Mouse (Mus musculus) limb, embryonic 15.5 days (tissue): ENCODE results near the gene Rbl1. TPM values are rescaled to one million over a fixed set of nuclear protein-coding genes. Genes with fewer than 3 reads are reported as not detected.
"Not testable (repeated sequence)": the region's sequence is repeated elsewhere in the genome, so short reads cannot be mapped to it uniquely, and the experiment has no call there.

Experiments
- ATAC-seq: fragments of 200-750 bp; cut with Nextera tagmentation; 2 replicates; pipeline ENCODE4 v1.8.0; 2017; ENCODE audit warnings: low read depth, moderate TSS enrichment; ENCODE audit not compliant: insufficient number of reproducible peaks, low FRiP score, low TSS enrichment
- H3K27ac ChIP-seq: fragments of 300-500 bp; sonication (generic); 2 replicates; pipeline ENCODE4 v1.5.1; 2015; ENCODE audit warnings: moderate library complexity, mild to moderate bottlenecking, inconsistent platforms
- H3K27me3 ChIP-seq: fragments of 300-500 bp; sonication (generic); 2 replicates; pipeline ENCODE4 v1.6.1; 2015; ENCODE audit warnings: inconsistent platforms
- H3K36me3 ChIP-seq: fragments of 300-500 bp; sonication (generic); 2 replicates; pipeline ENCODE4 v1.6.1; 2015; ENCODE audit warnings: inconsistent platforms
- H3K4me1 ChIP-seq: fragments of 300-500 bp; sonication (generic); 2 replicates; pipeline ENCODE4 v1.6.1; 2015; ENCODE audit warnings: inconsistent platforms
- H3K4me2 ChIP-seq: fragments of 300-500 bp; sonication (generic); 2 replicates; pipeline ENCODE4 v1.6.1; 2015; ENCODE audit warnings: mild to moderate bottlenecking, inconsistent platforms
- H3K4me3 ChIP-seq: fragments of 300-500 bp; sonication (generic); 2 replicates; pipeline ENCODE4 v1.5.1; 2015; ENCODE audit warnings: mild to moderate bottlenecking, inconsistent platforms
- H3K9ac ChIP-seq: fragments of 300-500 bp; sonication (generic); 2 replicates; pipeline ENCODE4 v1.6.1; 2015; ENCODE audit warnings: inconsistent platforms
- H3K9me3 ChIP-seq: fragments of 300-500 bp; sonication (generic); 2 replicates; pipeline ENCODE4 v1.6.1; 2016; ENCODE audit warnings: inconsistent platforms
- WGBS: fragments of 180-500 bp; shearing (Covaris S2); methylation state at CpG from one replicate; pipeline ENCODE4 v1.1.7; 2015; 5-methylcytosine and 5-hydroxymethylcytosine counted together
- polyA plus RNA-seq: library from polyadenylated mRNA; unstranded; fragments of >200 nt; fragmentation: Nextera tagmentation; extraction: Ambion mirVana; gene quantifications from 2 replicates; pipeline ENCODE4 v1.2.1, GENCODE M21; 2015

The Rbl1 gene
- polyA plus RNA-seq, 1 experiment from 2014 or later: 18.0 TPM

- Histone ChIP-seq H3K27me3 (no peaks in the 10 kb centered on the region), H3K4me3 (no peak overlapping the region), H3K4me2 (no peak overlapping the region), H3K9me3 (no peaks in the 10 kb centered on the region), H3K36me3 (peaks cover 51% of the 10 kb centered on the region), H3K9ac (no peak overlapping the region), H3K4me1 (no peaks in the 10 kb centered on the region), H3K27ac (no peak overlapping the region)
- no peak for ATAC-seq
- WGBS: 56% methylated on average over 5 of the region's 5 CpGs
Measured at GRCm38 (mm10) chr2:157170166-157170565, 34.2 kb downstream of the Rbl1 start.

DNA sequence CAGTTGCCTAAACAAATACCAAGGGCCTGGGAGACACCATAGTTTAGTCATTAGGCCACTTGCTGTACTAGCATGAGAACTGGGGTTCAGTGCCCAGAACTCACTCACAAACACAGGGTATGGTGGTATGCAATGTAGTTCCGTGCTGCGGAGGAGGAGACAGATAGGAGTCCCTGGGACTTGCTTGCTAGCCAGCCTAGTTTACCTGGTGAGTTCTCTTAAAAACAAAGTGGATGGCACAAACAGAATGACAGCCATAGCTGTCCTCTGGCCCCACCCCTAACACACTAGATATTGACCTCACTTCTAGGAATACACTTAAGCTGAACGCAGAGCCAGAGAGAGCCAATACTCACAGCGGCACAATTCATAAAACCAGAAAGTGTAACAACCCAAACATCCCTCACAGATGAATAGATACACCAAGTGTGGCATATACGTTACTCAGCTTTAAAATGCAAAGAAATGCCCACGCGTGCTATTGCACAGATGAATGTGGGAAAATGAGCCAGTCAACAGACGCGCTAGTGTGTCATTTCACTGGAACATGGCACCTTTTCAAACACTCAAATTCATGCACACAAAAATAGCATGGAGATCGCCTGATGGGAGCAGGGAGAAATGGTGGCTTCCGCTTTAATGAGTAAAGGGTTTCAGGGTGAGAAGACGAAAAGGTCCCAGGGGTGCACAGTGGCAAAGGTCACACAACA lies 37.8 kb downstream of the Rbl1 start:
- Histone ChIP-seq H3K27me3 (no peaks in the 10 kb centered on the region), H3K4me3 (no peak overlapping the region), H3K4me2 (no peak overlapping the region), H3K36me3 (peaks cover 45% of the 10 kb centered on the region), H3K9ac (no peak overlapping the region), H3K4me1 (no peaks in the 10 kb centered on the region), H3K9me3 (no peaks in the 10 kb centered on the region), H3K27ac (no peak overlapping the region)
- no peak for ATAC-seq
- whole genome bisulfite sequencing: 93% methylated on average over 12 of the region's 12 CpGs

DNA sequence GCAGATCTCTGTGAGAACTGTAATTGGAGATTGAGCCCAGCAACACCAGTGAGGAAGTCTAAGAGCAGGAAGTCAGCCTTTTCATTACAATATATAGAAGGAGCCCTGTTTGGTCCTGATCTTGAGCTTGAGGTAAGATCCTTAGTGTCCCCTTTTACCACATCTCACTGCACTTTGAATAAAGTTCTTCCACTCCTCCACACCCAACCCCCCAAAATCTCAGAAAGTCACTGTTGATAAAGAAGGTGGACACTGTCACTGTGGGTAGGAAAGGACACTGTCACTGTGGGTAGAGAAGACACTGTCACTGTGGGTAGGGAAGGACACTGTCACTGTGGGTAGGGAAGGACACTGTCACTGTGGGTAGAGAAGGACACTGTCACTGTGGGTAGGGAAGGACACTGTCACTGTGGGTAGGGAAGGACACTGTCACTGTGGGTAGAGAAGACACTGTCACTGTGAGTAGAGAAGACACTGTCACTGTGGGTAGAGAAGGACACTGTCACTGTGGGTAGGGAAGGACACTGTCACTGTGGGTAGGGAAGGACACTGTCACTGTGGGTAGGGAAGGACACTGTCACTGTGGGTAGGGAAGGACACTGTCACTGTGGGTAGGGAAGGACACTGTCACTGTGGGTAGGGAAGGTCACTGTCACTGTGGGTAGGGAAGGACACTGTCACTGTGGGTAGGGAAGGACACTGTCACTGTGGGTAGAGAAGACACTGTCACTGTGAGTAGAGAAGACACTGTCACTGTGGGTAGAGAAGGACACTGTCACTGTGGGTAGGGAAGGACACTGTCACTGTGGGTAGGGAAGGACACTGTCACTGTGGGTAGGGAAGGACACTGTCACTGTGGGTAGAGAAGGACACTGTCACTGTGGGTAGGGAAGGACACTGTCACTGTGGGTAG lies 38.8 kb downstream of the Rbl1 start:
- ATAC-seq, H3K27me3 ChIP-seq, H3K4me1 ChIP-seq, H3K4me2 ChIP-seq, H3K9ac ChIP-seq, H3K4me3 ChIP-seq, H3K27ac ChIP-seq, H3K9me3 ChIP-seq: not testable (repeated sequence)
- H3K36me3 ChIP-seq: peaks cover 50% of the 10 kb centered on the region

DNA sequence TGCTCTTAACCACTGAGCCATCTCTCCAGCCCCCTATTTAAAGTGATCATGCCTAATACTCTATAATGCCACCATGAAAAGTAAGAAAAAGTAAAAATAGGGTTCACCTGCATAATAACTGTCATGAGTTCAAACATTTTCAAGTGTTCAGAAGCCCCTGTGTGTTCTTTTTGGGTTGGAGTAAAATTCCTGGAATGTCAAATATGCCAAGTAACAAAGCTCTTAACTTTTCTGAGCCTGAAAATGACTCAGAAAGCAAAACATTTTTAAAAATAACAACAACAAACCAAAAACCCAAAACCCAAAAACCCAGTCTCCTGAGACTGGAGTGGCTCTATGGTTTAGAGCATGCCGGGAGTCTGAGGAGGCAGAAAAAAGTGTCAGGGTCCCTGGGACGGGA lies 40.2 kb downstream of the Rbl1 start:
- 84% methylated on average over 2 of the region's 2 CpGs for WGBS
- no peaks in the 10 kb centered on the region for H3K4me1 ChIP-seq
- no peaks in the 10 kb centered on the region for H3K27me3 ChIP-seq
- H3K4me2 ChIP-seq: no peak overlapping the region
- H3K27ac ChIP-seq: no peak overlapping the region
- H3K9ac ChIP-seq: no peak overlapping the region
- no peaks in the 10 kb centered on the region for H3K9me3 ChIP-seq
- peaks cover 55% of the 10 kb centered on the region for H3K36me3 ChIP-seq
- H3K4me3 ChIP-seq: no peak overlapping the region
- ATAC-seq: no peak

DNA sequence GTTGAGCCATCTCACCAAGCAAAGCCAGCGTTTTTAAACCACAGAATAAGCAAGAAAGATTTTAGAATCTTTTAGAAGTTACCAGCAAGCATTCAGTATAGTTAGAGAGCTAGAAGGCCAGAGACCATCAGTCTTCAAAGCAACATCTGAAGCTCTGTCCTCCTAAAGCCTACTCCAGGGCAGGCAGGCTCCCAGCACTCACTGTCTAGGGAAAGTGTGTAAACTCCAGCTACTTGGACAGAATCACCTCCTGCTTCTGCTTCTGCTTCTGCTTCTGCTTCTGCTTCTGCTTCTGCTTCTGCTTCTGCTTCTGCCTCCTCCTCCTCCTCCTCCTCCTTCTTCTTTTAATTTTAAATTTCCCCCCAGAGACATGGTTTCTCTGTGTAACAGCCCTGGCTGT lies 48.3 kb downstream of the Rbl1 start:
- Histone ChIP-seq H3K4me3 (no peak overlapping the region), H3K9me3 (no peaks in the 10 kb centered on the region), H3K36me3 (peaks cover 66% of the 10 kb centered on the region), H3K9ac (no peak overlapping the region), H3K27me3 (no peaks in the 10 kb centered on the region), H3K27ac (no peak overlapping the region), H3K4me1 (no peaks in the 10 kb centered on the region), H3K4me2 (no peak overlapping the region)
- 91% methylated on average over 1 of the region's 1 CpGs for WGBS
- ATAC-seq: no peak

- Histone ChIP-seq H3K4me2 (no peak overlapping the region), H3K9me3 (no peaks in the 10 kb centered on the region), H3K36me3 (peaks cover 64% of the 10 kb centered on the region), H3K9ac (no peak overlapping the region), H3K4me1 (no peaks in the 10 kb centered on the region), H3K4me3 (no peak overlapping the region), H3K27me3 (no peaks in the 10 kb centered on the region), H3K27ac (no peak overlapping the region)
- 76% methylated on average over 2 of the region's 2 CpGs for WGBS
- no peak for ATAC-seq
Measured at GRCm38 (mm10) chr2:157153235-157153634, 51.1 kb downstream of the Rbl1 start.

DNA sequence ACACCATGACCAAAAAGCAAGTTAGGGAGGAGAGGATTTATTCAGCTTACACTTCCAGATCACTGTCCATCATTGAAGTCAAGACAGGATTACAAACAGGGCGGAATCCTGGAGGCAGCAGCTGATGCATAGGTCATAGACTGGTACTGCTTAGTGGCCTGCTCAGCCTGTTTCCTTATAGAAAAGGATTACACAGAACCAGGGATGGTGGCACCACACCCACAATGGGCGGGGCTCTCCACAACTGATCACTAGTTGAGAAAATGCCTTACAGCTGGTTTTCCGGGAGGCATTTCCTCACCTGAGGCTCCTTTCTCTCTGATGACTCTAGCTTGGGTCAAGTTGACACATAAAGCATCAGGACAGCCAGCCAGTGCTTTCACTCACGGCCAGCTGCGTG lies 55.9 kb downstream of the Rbl1 start:
- no peaks in the 10 kb centered on the region for H3K4me1 ChIP-seq
- 84% methylated on average over 5 of the region's 5 CpGs for WGBS
- no peak for ATAC-seq
- peaks cover 57% of the 10 kb centered on the region for H3K36me3 ChIP-seq
- no peak overlapping the region for H3K4me2 ChIP-seq
- no peak overlapping the region for H3K4me3 ChIP-seq
- no peaks in the 10 kb centered on the region for H3K9me3 ChIP-seq
- no peak overlapping the region for H3K9ac ChIP-seq
- no peaks in the 10 kb centered on the region for H3K27me3 ChIP-seq
- H3K27ac ChIP-seq: no peak overlapping the region

GRCm38 (mm10) chr2:157147397-157148020 lies 56.8 kb downstream of the Rbl1 start:
- H3K36me3 ChIP-seq: peaks cover 56% of the 10 kb centered on the region
- 85% methylated on average over 9 of the region's 9 CpGs for WGBS

DNA sequence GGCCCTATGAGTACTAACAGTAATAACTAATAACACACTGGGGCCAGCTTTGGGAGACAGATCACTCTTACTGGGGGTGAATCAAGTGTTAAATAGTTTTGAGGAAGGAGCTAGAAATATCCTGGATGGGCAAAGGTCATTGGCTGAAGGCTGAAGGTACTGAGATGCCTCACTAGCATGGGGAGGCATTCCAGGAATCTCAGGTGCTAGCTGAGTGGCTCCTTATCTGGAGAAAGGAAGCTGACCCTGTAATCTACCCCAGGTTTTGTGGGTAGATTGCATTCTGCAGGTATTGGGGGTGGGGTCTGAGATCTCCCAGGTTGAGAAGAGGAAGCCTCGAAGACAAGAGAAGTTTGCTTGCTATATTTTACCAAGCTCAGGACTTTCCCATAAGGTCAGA lies 59.2 kb downstream of the Rbl1 start:
- Histone ChIP-seq H3K4me1 (no peaks in the 10 kb centered on the region), H3K27ac (no peak overlapping the region), H3K27me3 (no peaks in the 10 kb centered on the region), H3K4me3 (no peak overlapping the region), H3K9me3 (no peaks in the 10 kb centered on the region), H3K4me2 (no peak overlapping the region), H3K9ac (no peak overlapping the region), H3K36me3 (peaks cover 38% of the 10 kb centered on the region)
- ATAC-seq: no peak
- WGBS: 69% methylated on average over 1 of the region's 1 CpGs

More at GRCm38 (mm10) chr2:157147397-157148020, 56.8 kb downstream of the Rbl1 start:
- no peaks in the 10 kb centered on the region for H3K9me3 ChIP-seq
- no peak overlapping the region for H3K27ac ChIP-seq
- no peak for ATAC-seq
- H3K4me1 ChIP-seq: no peaks in the 10 kb centered on the region
- no peak overlapping the region for H3K9ac ChIP-seq
- no peak overlapping the region for H3K4me3 ChIP-seq
- no peak overlapping the region for H3K4me2 ChIP-seq
- H3K27me3 ChIP-seq: no peaks in the 10 kb centered on the region

DNA sequence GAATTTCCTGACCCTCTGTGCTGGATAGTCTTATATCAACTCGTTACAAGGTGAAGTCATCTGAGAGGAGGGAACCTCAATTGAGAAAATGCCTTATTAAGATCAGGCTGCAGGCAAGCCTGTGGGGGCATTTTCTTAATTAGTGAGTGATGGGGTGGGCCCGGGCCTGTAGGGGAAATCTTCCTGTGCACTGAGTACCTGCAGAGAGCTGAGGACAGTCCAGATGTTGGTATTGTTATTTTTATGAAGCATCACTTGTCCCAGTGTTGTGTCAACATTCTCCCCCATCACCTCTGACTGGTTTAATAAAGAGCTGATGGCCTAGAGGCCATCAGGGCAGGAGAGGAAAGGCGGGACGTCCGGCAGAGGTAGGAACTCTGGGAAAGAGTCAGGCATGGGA lies 60.2 kb downstream of the Rbl1 start:
- ATAC-seq: no peak
- Histone ChIP-seq H3K4me1 (no peaks in the 10 kb centered on the region), H3K4me3 (no peak overlapping the region), H3K27me3 (no peaks in the 10 kb centered on the region), H3K4me2 (no peak overlapping the region), H3K27ac (no peak overlapping the region), H3K36me3 (peaks cover 27% of the 10 kb centered on the region), H3K9ac (no peak overlapping the region), H3K9me3 (no peaks in the 10 kb centered on the region)
- WGBS: 69% methylated on average over 5 of the region's 5 CpGs

- peaks cover 12% of the 10 kb centered on the region; the same call in 1 of the 2 replicates for H3K36me3 ChIP-seq
- 77% methylated on average over 4 of the region's 4 CpGs for WGBS
- ATAC-seq: no peak
- no peaks in the 10 kb centered on the region for H3K27me3 ChIP-seq
- no peak overlapping the region for H3K4me2 ChIP-seq
- H3K27ac ChIP-seq: no peak overlapping the region
- H3K9ac ChIP-seq: no peak overlapping the region
- H3K4me1 ChIP-seq: no peaks in the 10 kb centered on the region
- no peaks in the 10 kb centered on the region for H3K9me3 ChIP-seq
- H3K4me3 ChIP-seq: no peak overlapping the region
Measured at GRCm38 (mm10) chr2:157141962-157142361, 62.4 kb downstream of the Rbl1 start.

GRCm38 (mm10) chr2:157139251-157139802 lies 65.0 kb downstream of the Rbl1 start:
- no peaks in the 10 kb centered on the region for H3K9me3 ChIP-seq
- no peak overlapping the region for H3K4me3 ChIP-seq
- no peak for ATAC-seq
- H3K4me1 ChIP-seq: peaks cover 3% of the 10 kb centered on the region; the same call in 1 of the 2 replicates
- WGBS: 84% methylated on average over 5 of the region's 5 CpGs
- H3K27me3 ChIP-seq: no peaks in the 10 kb centered on the region
- no peak overlapping the region for H3K27ac ChIP-seq
- no peak overlapping the region for H3K9ac ChIP-seq
- 0 out of 2 replicates have a peak, but pooled peaks cover 4% of the 10 kb centered on the region for H3K36me3 ChIP-seq
- H3K4me2 ChIP-seq: no peak overlapping the region
